ENCODE assay signal across 8 mouse cellular contexts in the genomic region with DNA sequence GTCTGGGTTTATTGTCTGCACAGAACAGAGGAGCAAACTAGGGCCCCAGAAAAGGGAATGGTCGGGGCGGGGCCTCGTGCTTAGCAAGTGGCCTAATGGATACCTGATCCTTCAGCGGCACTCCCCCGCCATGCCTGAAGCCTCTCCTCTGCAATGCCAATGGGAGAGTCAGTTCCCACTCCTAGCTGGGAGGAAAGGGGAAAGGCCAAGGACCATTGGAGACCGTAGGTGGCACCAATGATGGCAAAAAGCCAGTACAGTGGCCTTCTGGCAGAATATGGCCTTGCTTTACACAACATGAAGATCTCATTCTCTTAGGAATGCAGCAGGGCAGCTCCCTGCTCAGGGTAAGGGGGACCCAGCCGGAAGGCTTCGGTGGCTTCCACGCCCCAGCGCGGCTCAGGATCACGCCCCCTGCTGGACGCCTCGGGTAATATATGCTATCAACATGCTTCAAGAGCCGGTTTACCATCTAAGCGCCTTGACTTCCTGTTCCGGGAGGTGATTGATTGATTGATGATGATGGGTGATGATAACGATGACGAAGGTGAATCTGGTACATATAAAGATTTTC. TPM values are rescaled to one million over a fixed set of nuclear protein-coding genes. Genes with fewer than 3 reads are reported as not detected.
DNase-seq lines count a peak whose midpoint lies in the region; ATAC-seq and TF ChIP-seq lines count a peak whose summit lies in the region.

No protein-coding gene starts in this region.

- peak; percentile 78 for TF ChIP-seq CTCF in E14TG2a.4 (conservative IDR thresholded peaks at IDR 0.05; ENCODE audit: low read length)
- peak; percentile 78 for TF ChIP-seq CTCF in lung, embryonic 14.5 days (IDR thresholded peaks at IDR 0.05; ENCODE audit: low read depth)

- no peak overlapping the region; the same call in 1 of the 2 replicates for H3K27ac ChIP-seq in heart, embryonic 13.5 days (replicated peaks)
- 0 out of 2 replicates have a peak overlapping the region, but pooled peaks have one; percentile 1 for H3K27ac ChIP-seq in lung, embryonic 14.5 days (ENCODE audit: low read depth)
- H3K27ac ChIP-seq in stomach, embryonic 14.5 days (ENCODE audit: low read length): no peak overlapping the region

- H3K36me3 ChIP-seq in heart, embryonic 13.5 days: no peaks in the 10 kb centered on the region
- no peaks in the 10 kb centered on the region for H3K36me3 ChIP-seq in E14TG2a.4 (ENCODE audit: insufficient read depth, low read length)
- no peaks in the 10 kb centered on the region for H3K36me3 ChIP-seq in lung, embryonic 14.5 days (ENCODE audit: insufficient read depth)
- no peaks in the 10 kb centered on the region for H3K36me3 ChIP-seq in stomach, embryonic 14.5 days (ENCODE audit: control insufficient read depth, insufficient read depth, low read length)

- no peak overlapping the region for H3K9ac ChIP-seq in heart, embryonic 13.5 days
- no peak overlapping the region for H3K9ac ChIP-seq in lung, embryonic 14.5 days
- no peak overlapping the region for H3K9ac ChIP-seq in stomach, embryonic 14.5 days (replicated peaks; ENCODE audit: low read depth, low read length)

- H3K27me3 ChIP-seq in heart, embryonic 13.5 days (replicated peaks): peaks cover 14% of the 10 kb centered on the region; the same call in 1 of the 2 replicates
- H3K27me3 ChIP-seq in E14TG2a.4 (ENCODE audit: insufficient read depth, low read length): peaks cover 6% of the 10 kb centered on the region
- no peaks in the 10 kb centered on the region for H3K27me3 ChIP-seq in lung, embryonic 14.5 days (ENCODE audit: insufficient read depth, low read length)
- H3K27me3 ChIP-seq in stomach, embryonic 14.5 days (ENCODE audit: control insufficient read depth, insufficient read depth, low read length): no peaks in the 10 kb centered on the region

- intact Hi-C loops in heart, postnatal 25 days (cut with DNase I): no loop called here

- H3K4me2 ChIP-seq in heart, embryonic 13.5 days: peak overlapping the region; percentile 45
- peak overlapping the region; percentile 32; the same call in 1 of the 2 replicates for H3K4me2 ChIP-seq in lung, embryonic 14.5 days
- 0 out of 2 replicates have a peak overlapping the region, but pooled peaks have one; percentile 14 for H3K4me2 ChIP-seq in stomach, embryonic 14.5 days (replicated peaks; ENCODE audit: low read depth, low read length)

- DNase-seq in heart, postnatal 25 days (ENCODE audit: low spot score): no peak
- DNase-seq in induced T-regulatory cell, adult 2 months (ENCODE audit: low read depth): peak; percentile 73
- peak; percentile 69 for DNase-seq in lung, embryonic 14.5 days

- no peak for ATAC-seq in heart, embryonic 13.5 days (ENCODE audit: extremely low read depth, insufficient number of reproducible peaks, low FRiP score, low TSS enrichment)
- ATAC-seq in common myeloid progenitor, adult 5-6 weeks (replicated peaks; ENCODE audit: low read depth, poor library complexity, severe bottlenecking): peak; percentile 84
- ATAC-seq in lung, embryonic 14.5 days (ENCODE audit: insufficient read depth): peak; percentile 74
- ATAC-seq in stomach, embryonic 14.5 days (ENCODE audit: insufficient number of reproducible peaks, insufficient read depth, low FRiP score, low read depth): peak; percentile 67; the same call in 1 of the 2 replicates
- no peak for ATAC-seq in activated CD4-positive, CD25-positive, alpha-beta regulatory T cell, adult 4 months

- WGBS in heart, embryonic 13.5 days: 7% methylated on average over 19 of the region's 19 CpGs
- 5% methylated on average over 19 of the region's 19 CpGs for WGBS in lung, embryonic 14.5 days
- 6% methylated on average over 19 of the region's 19 CpGs for WGBS in stomach, embryonic 14.5 days

- H3K9me3 ChIP-seq in heart, embryonic 13.5 days: no peaks in the 10 kb centered on the region
- H3K9me3 ChIP-seq in E14TG2a.4 (ENCODE audit: low read length): no peaks in the 10 kb centered on the region
- no peaks in the 10 kb centered on the region for H3K9me3 ChIP-seq in lung, embryonic 14.5 days (ENCODE audit: low read depth, low read length)
- H3K9me3 ChIP-seq in stomach, embryonic 14.5 days (ENCODE audit: control insufficient read depth, low read depth, low read length): no peaks in the 10 kb centered on the region

- peaks cover 8% of the 10 kb centered on the region for H3K4me1 ChIP-seq in heart, embryonic 13.5 days
- H3K4me1 ChIP-seq in E14TG2a.4 (replicated peaks; ENCODE audit: low read depth, low read length): peaks cover 43% of the 10 kb centered on the region
- 0 out of 2 replicates have a peak, but pooled peaks cover 3% of the 10 kb centered on the region for H3K4me1 ChIP-seq in lung, embryonic 14.5 days (ENCODE audit: insufficient read depth)
- peaks cover 7% of the 10 kb centered on the region; the same call in 1 of the 2 replicates for H3K4me1 ChIP-seq in stomach, embryonic 14.5 days (ENCODE audit: control insufficient read depth, insufficient read depth, low read length)

- H3K4me3 ChIP-seq in heart, embryonic 13.5 days: no peak overlapping the region
- H3K4me3 ChIP-seq in E14TG2a.4 (replicated peaks; ENCODE audit: low read length): peak overlapping the region; percentile 68
- no peak overlapping the region for H3K4me3 ChIP-seq in lung, embryonic 14.5 days (ENCODE audit: low read depth, low read length)
- H3K4me3 ChIP-seq in stomach, embryonic 14.5 days (ENCODE audit: low read depth, low read length): no peak overlapping the region

RNA-seq across cellular contexts. Expression of a gene that starts 13.8 kb away (rescaled TPM):
- not detected in 2 replicates for polyA plus RNA-seq in heart, embryonic 13.5 days (2015; fragmentation: Nextera tagmentation; extraction: Ambion mirVana)
- not detected for total RNA-seq in heart, postnatal 25 days (2021)
- not detected in 2 replicates for total RNA-seq in common myeloid progenitor, adult 5-6 weeks (2017)
- not detected in 2 replicates for polyA plus RNA-seq in lung, embryonic 14.5 days (2014; fragmentation: Nextera tagmentation; extraction: Ambion mirVana)
- polyA plus RNA-seq in stomach, embryonic 14.5 days (2014; fragmentation: Nextera tagmentation; extraction: Ambion mirVana): 0.10 TPM in 2 replicates
- polyA plus RNA-seq in activated CD4-positive, CD25-positive, alpha-beta regulatory T cell, adult 4 months (2017; shearing (Covaris generic)): not detected

RNA-seq across cellular contexts. Expression of a gene that starts 29.6 kb away (rescaled TPM):
- 6.9 and 7.3 TPM in 2 replicates for polyA plus RNA-seq in heart, embryonic 13.5 days (2015; fragmentation: Nextera tagmentation; extraction: Ambion mirVana)
- 1 to 10 TPM; 1.4 to 2.3 TPM for total RNA-seq in heart, postnatal 25 days (2021)
- total RNA-seq in common myeloid progenitor, adult 5-6 weeks (2017): 0.58 and 2.7 TPM in 2 replicates
- 13.5 and 14.3 TPM in 2 replicates for polyA plus RNA-seq in lung, embryonic 14.5 days (2014; fragmentation: Nextera tagmentation; extraction: Ambion mirVana)
- polyA plus RNA-seq in stomach, embryonic 14.5 days (2014; fragmentation: Nextera tagmentation; extraction: Ambion mirVana): 12.9 and 14.3 TPM in 2 replicates
- 1 to 10 TPM; 1.0 to 1.4 TPM for polyA plus RNA-seq in activated CD4-positive, CD25-positive, alpha-beta regulatory T cell, adult 4 months (2017; shearing (Covaris generic))

RNA-seq across cellular contexts. Expression of a gene that starts 49.5 kb away (rescaled TPM):
- 0.04 and 0.44 TPM in 2 replicates for polyA plus RNA-seq in heart, embryonic 13.5 days (2015; fragmentation: Nextera tagmentation; extraction: Ambion mirVana)
- total RNA-seq in heart, postnatal 25 days (2021): not detected
- not detected in 2 replicates for total RNA-seq in common myeloid progenitor, adult 5-6 weeks (2017)
- not detected in 2 replicates for polyA plus RNA-seq in lung, embryonic 14.5 days (2014; fragmentation: Nextera tagmentation; extraction: Ambion mirVana)
- polyA plus RNA-seq in stomach, embryonic 14.5 days (2014; fragmentation: Nextera tagmentation; extraction: Ambion mirVana): 0.45 and 0.64 TPM in 2 replicates
- not detected for polyA plus RNA-seq in activated CD4-positive, CD25-positive, alpha-beta regulatory T cell, adult 4 months (2017; shearing (Covaris generic))

Comparison
In these comparisons a context has a peak if more than half of its experiments do, and no peak if none do; other contexts are left out.
1. ATAC-seq: peak in common myeloid progenitor, adult 5-6 weeks (single experiment), lung, embryonic 14.5 days (single experiment) and stomach, embryonic 14.5 days (single experiment); none in heart, embryonic 13.5 days (single experiment) and activated CD4-positive, CD25-positive, alpha-beta regulatory T cell, adult 4 months (single experiment).
2. Peak in every context shown above with its lines, with median percentiles within 50 percentile points of each other: H3K4me2 ChIP-seq.